Mouse (Mus musculus) E14TG2a.4 (cell line): Measurements from ENCODE around the gene Zbtb32.

Source experiments
- CTCF ChIP-seq: conservative IDR thresholded peaks from 2 replicates; pipeline ENCODE4 v1.5.1; 2014; ENCODE audit warnings: low read length
- NANOG ChIP-seq: IDR thresholded peaks from 2 replicates; pipeline ENCODE4 v1.6.1; 2014; ENCODE audit warnings: borderline replicate concordance, low read length, mixed read lengths
- POU5F1 ChIP-seq: IDR thresholded peaks from 2 replicates; pipeline ENCODE4 v1.6.1; 2014; ENCODE audit warnings: low read length, borderline replicate concordance

GRCm38 (mm10) chr7:30587842-30588667 is 10.7 kb downstream of the Zbtb32 start:
- TF ChIP-seq CTCF (no peak), NANOG (no peak), POU5F1 (no peak)
